Mouse (Mus musculus): ENCODE results near the gene Lsm14a. TPM values are rescaled to one million over a fixed set of nuclear protein-coding genes. Genes with fewer than 3 reads are reported as not detected.

Gene Lsm14a
- total and polyA plus RNA-seq, 3 experiments = 53.7 to 193 (median 90.0) TPM

DNA sequence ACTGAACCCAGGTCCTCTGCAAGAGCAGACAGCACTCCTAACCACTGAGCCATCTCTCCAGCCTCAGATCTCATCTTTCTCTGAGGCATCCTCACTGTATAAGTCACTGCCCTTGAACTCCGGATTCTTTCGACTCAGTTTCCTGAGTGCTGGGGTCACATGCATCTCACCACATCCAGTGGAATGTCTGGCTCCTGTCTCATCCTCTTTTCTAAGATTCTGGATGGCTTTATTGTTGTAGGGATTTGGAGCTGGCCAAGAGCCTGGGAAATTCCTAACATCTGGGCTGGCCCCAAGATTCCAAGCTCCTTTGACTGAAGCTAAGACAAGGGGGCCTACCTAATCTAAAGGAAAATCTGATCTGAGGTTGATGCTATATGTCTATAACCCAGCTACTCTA is 74.0 kb downstream of the Lsm14a start:
- Histone ChIP-seq H3K4me3 (replicated peaks in 1 of 3; ENCODE audit: low read depth in 2 of 3, low read length in 2 of 3, poor library complexity in 1 of 3) (no peak overlapping the region), H3K4me2 (ENCODE audit: insufficient read depth, low read depth, poor library complexity, severe bottlenecking) (no peak overlapping the region), H3K27ac (ENCODE audit: insufficient read depth, low read depth) (no peak overlapping the region), H3K36me3 (replicated peaks in 1 of 2; ENCODE audit: control insufficient read depth in 1 of 2, insufficient read depth in 1 of 2, low read length in 1 of 2) (no peaks in the 10 kb centered on the region), H3K9me3 (replicated peaks; ENCODE audit: low read length) (peaks cover 2% of the 10 kb centered on the region), H3K4me1 (ENCODE audit: control insufficient read depth in 1 of 2, insufficient read depth in 2 of 2) (peaks cover 9 to 21% of the 10 kb centered on the region in 2 experiments; a peak in 3 of 4 replicates), H3K9ac (ENCODE audit: insufficient read depth, low read depth) (no peak overlapping the region), H3K79me2 (replicated peaks; ENCODE audit: control insufficient read depth, extremely low read depth, insufficient read depth, poor library complexity, severe bottlenecking) (no peaks in the 10 kb centered on the region), H3K27me3 (replicated peaks) (no peaks in the 10 kb centered on the region)
- dilution Hi-C loops (cut with MboI; ENCODE audit: extremely low pct_ligation_motif_present, extremely low pct_unique_long_range_greater_than_20kb, low sequenced_read_pairs) = no loop called here
- in situ Hi-C loops (cut with MboI; ENCODE audit: low pct_ligation_motif_present, low pct_unique_long_range_greater_than_20kb, low sequenced_read_pairs) = no loop called here
- TF ChIP-seq ZKSCAN1 (IDR thresholded peaks at IDR 0.05; ENCODE audit: borderline replicate concordance, low read depth, low read length) (no peak), ZC3H11A (IDR thresholded peaks at IDR 0.05; ENCODE audit: low read depth, low read length) (no peak), USF2 (conservative IDR thresholded peaks at IDR 0.05; ENCODE audit: low read depth, low read length) (no peak), MAFK (IDR thresholded peaks at IDR 0.05; ENCODE audit: insufficient replicate concordance, low read length) (no peak), CTCF (conservative IDR thresholded peaks at IDR 0.05 in 1 of 2, IDR thresholded peaks at IDR 0.05 in 1 of 2; ENCODE audit: low read depth in 2 of 2, low read length in 2 of 2) (no peak), MYC (IDR thresholded peaks at IDR 0.05; ENCODE audit: low read depth, low read length) (no peak), RAD21 (IDR thresholded peaks at IDR 0.05; ENCODE audit: low read depth, low read length) (no peak), GABPA (IDR thresholded peaks at IDR 0.05; ENCODE audit: insufficient replicate concordance, low read depth, low read length) (no peak), KAT2A (IDR thresholded peaks at IDR 0.05; ENCODE audit: insufficient replicate concordance, low read length) (no peak), UBTF (IDR thresholded peaks at IDR 0.05; ENCODE audit: low read depth, low read length) (no peak), MAX (IDR thresholded peaks at IDR 0.05; ENCODE audit: low read length) (no peak), MXI1 (IDR thresholded peaks at IDR 0.05; ENCODE audit: low read depth, low read length) (no peak), SIN3A (IDR thresholded peaks at IDR 0.05; ENCODE audit: low read length) (no peak), E2F4 (IDR thresholded peaks at IDR 0.05; ENCODE audit: insufficient replicate concordance, low read depth, low read length) (no peak)
- DNase-seq (ENCODE audit: extremely low read depth) = no peak

DNA sequence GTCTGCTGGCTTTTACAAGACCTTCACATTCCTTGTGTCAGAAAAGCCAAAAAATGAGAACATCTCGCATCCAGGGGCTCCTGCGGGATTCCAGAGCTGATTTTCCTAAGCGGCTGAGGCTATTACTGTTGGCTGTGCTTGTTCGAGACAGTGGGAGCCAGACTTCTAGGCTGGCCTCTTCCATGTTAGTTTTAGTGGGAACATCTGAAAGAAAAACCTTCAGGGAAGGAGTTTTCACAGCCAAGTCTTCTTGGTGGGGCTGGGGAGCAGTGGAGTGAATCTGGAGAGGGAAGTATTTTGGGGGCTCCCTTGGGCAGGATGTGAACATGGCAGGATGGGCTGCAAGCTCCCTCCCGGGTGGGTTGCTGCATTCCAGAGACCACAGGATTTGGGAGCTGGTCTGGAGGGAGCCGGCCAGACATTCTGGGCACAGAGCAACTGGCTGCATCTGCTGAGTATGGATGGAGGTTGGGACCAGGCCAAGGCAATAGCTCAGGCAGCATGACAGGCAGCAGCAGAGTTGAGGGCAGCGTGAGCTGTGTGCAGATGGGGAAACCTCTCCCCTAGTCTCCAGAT is 75.1 kb downstream of the Lsm14a start:
- dilution Hi-C loops (cut with MboI; ENCODE audit: extremely low pct_ligation_motif_present, extremely low pct_unique_long_range_greater_than_20kb, low sequenced_read_pairs) = no loop called here
- H3K36me3 ChIP-seq (replicated peaks in 1 of 2; ENCODE audit: control insufficient read depth in 1 of 2, insufficient read depth in 1 of 2, low read length in 1 of 2) = no peaks in the 10 kb centered on the region
- no peak overlapping the region for H3K4me3 ChIP-seq (replicated peaks in 1 of 3; ENCODE audit: low read depth in 2 of 3, low read length in 2 of 3, poor library complexity in 1 of 3)
- H3K9me3 ChIP-seq (replicated peaks; ENCODE audit: low read length) = no peaks in the 10 kb centered on the region
- in situ Hi-C loops (cut with MboI; ENCODE audit: low pct_ligation_motif_present, low pct_unique_long_range_greater_than_20kb, low sequenced_read_pairs) = no loop called here
- H3K4me1 ChIP-seq (ENCODE audit: control insufficient read depth in 1 of 2, insufficient read depth in 2 of 2) = peaks cover 9 to 21% of the 10 kb centered on the region in 2 experiments; a peak in 3 of 4 replicates
- H3K27ac ChIP-seq (ENCODE audit: insufficient read depth, low read depth) = no peak overlapping the region
- H3K79me2 ChIP-seq (replicated peaks; ENCODE audit: control insufficient read depth, extremely low read depth, insufficient read depth, poor library complexity, severe bottlenecking) = no peaks in the 10 kb centered on the region
- H3K4me2 ChIP-seq (ENCODE audit: insufficient read depth, low read depth, poor library complexity, severe bottlenecking) = no peak overlapping the region
- H3K27me3 ChIP-seq (replicated peaks) = no peaks in the 10 kb centered on the region
- H3K9ac ChIP-seq (ENCODE audit: insufficient read depth, low read depth) = no peak overlapping the region
- no peak for TF ChIP-seq SIN3A (IDR thresholded peaks at IDR 0.05; ENCODE audit: low read length)
- TF ChIP-seq MAX (IDR thresholded peaks at IDR 0.05; ENCODE audit: low read length) = no peak
- TF ChIP-seq ETS1 (conservative IDR thresholded peaks at IDR 0.05; ENCODE audit: low read depth, low read length) = no peak
- no peak for TF ChIP-seq USF1 (IDR thresholded peaks at IDR 0.05; ENCODE audit: low read depth, low read length)
- no peak for TF ChIP-seq CTCF (conservative IDR thresholded peaks at IDR 0.05 in 1 of 2, IDR thresholded peaks at IDR 0.05 in 1 of 2; ENCODE audit: low read depth in 2 of 2, low read length in 2 of 2)
- TF ChIP-seq NELFE (IDR thresholded peaks at IDR 0.05; ENCODE audit: low read depth, low read length) = no peak
- TF ChIP-seq IRF4 (IDR thresholded peaks at IDR 0.05; ENCODE audit: low read depth, low read length) = no peak
- no peak for TF ChIP-seq POLR2AphosphoS2 (IDR thresholded peaks at IDR 0.05; ENCODE audit: low read depth, low read length)
- no peak for TF ChIP-seq TCF12 (IDR thresholded peaks at IDR 0.05; ENCODE audit: low read depth, low read length)
- no peak for TF ChIP-seq EP300 (IDR thresholded peaks at IDR 0.05; ENCODE audit: low read length)
- no peak for TF ChIP-seq MEF2A (IDR thresholded peaks at IDR 0.05; ENCODE audit: borderline replicate concordance, low read depth, low read length)
- TF ChIP-seq TBP (conservative IDR thresholded peaks at IDR 0.05; ENCODE audit: low read depth, low read length) = no peak
- TF ChIP-seq ZKSCAN1 (IDR thresholded peaks at IDR 0.05; ENCODE audit: borderline replicate concordance, low read depth, low read length) = no peak
- no peak for TF ChIP-seq JUN (IDR thresholded peaks at IDR 0.05; ENCODE audit: insufficient read depth, low read depth, low read length)
- TF ChIP-seq PAX5 (IDR thresholded peaks at IDR 0.05; ENCODE audit: low read length) = no peak
- TF ChIP-seq POLR2A (IDR thresholded peaks at IDR 0.05; ENCODE audit: low read depth, low read length) = no peak
- TF ChIP-seq MAZ (IDR thresholded peaks at IDR 0.05; ENCODE audit: low read depth, low read length) = no peak
- no peak for TF ChIP-seq UBTF (IDR thresholded peaks at IDR 0.05; ENCODE audit: low read depth, low read length)
- TF ChIP-seq E2F4 (IDR thresholded peaks at IDR 0.05; ENCODE audit: insufficient replicate concordance, low read depth, low read length) = no peak
- no peak for TF ChIP-seq MXI1 (IDR thresholded peaks at IDR 0.05; ENCODE audit: low read depth, low read length)
- DNase-seq (ENCODE audit: extremely low read depth) = no peak

All from CH12.LX (cell line).